Comparison of ENCODE assay signal across 9 mouse cellular contexts in the genomic region with DNA sequence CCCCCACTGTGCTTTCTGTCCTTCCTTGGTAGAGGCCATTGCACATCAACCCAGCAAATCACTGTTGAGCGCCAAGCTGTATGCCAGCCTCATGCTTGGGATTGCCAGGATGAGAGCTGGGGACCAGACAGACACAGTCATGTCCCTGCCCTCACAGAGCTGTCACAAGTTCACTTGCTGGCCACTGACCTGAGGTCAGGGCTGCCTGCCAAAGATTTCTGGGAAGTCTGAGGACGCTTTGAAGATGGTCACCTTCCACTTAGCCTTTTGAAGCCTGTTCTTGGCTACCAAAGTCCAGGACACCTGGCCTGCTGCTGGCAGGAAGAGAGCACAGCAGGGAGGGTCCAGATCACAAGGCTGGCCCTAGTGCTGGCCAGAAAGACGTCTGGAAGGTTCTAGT.
A peak's percentile ranks its signal among the peaks of the same experiment; 100 is the strongest.
DNase-seq lines count a peak whose midpoint lies in the region; ATAC-seq lines count a peak whose summit lies in the region.
"Had no signal": no experiment of that assay in that cellular context is flagged by ENCODE, and none has a peak within 500 bp of the region (broad histone marks: within the 10 kb centered on the region; RNA-seq: fewer than 3 reads in every experiment).

No protein-coding gene starts in this region.

- peaks cover 7% of the 10 kb centered on the region; the same call in 1 of the 2 replicates for H3K4me1 ChIP-seq in liver, embryonic 11.5 days (replicated peaks; ENCODE audit: control insufficient read depth, insufficient read depth, low read length)
- H3K4me1 ChIP-seq: liver, embryonic 15.5 days had no signal

- WGBS in liver, embryonic 11.5 days: 56% methylated on average over 3 of the region's 3 CpGs

- H3K9me3 ChIP-seq in liver, embryonic 11.5 days (ENCODE audit: control insufficient read depth, low read length): no peaks in the 10 kb centered on the region
- H3K9me3 ChIP-seq: liver, embryonic 15.5 days had no signal

- H3K27me3 ChIP-seq in liver, embryonic 11.5 days (replicated peaks; ENCODE audit: control insufficient read depth, insufficient read depth, low read length): no peaks in the 10 kb centered on the region; the same call in 1 of the 2 replicates
- H3K27me3 ChIP-seq: liver, embryonic 15.5 days had no signal

- no peak overlapping the region for H3K9ac ChIP-seq in liver, embryonic 11.5 days (ENCODE audit: low read depth, low read length)
- H3K9ac ChIP-seq: liver, embryonic 15.5 days had no signal

- no peak overlapping the region for H3K27ac ChIP-seq in liver, embryonic 11.5 days (ENCODE audit: low read depth, low read length)
- H3K27ac ChIP-seq: liver, embryonic 15.5 days had no signal

- H3K4me3 ChIP-seq in liver, embryonic 11.5 days (ENCODE audit: low read depth, low read length): no peak overlapping the region
- H3K4me3 ChIP-seq: liver, embryonic 15.5 days had no signal

- intact Hi-C loops in heart, postnatal 25 days (cut with DNase I): loop anchor here (5.0 kb wide), 1 partner anchor 81 kb away; no protein-coding TSS in a partner anchor

- DNase-seq in heart, adult 11 months: peak; percentile 97
- DNase-seq in heart, postnatal 25 days (ENCODE audit: low spot score): no peak
- peak; percentile 64 for DNase-seq in adrenal gland, postnatal 10 days
- DNase-seq in gastrocnemius, adult 18-20 months (ENCODE audit: low spot score): peak; percentile 95
- DNase-seq in kidney, adult 8-10 months: peak; percentile 89 to 92
- DNase-seq in spleen, postnatal 10 days (ENCODE audit: low spot score in 2 of 2): no peak
- DNase-seq in left cerebral cortex, adult 9 months (ENCODE audit: low spot score in 2 of 2): no peak
- DNase-seq in liver, embryonic 11.5 days (ENCODE audit: low spot score): no peak

- ATAC-seq in liver, embryonic 11.5 days (replicated peaks; ENCODE audit: low FRiP score): no peak

- H3K36me3 ChIP-seq in liver, embryonic 11.5 days (ENCODE audit: control insufficient read depth, insufficient read depth, low read length): no peaks in the 10 kb centered on the region
- H3K36me3 ChIP-seq: liver, embryonic 15.5 days had no signal

- no peak overlapping the region for H3K4me2 ChIP-seq in liver, embryonic 11.5 days
- H3K4me2 ChIP-seq: liver, embryonic 15.5 days had no signal

Comparison
In these comparisons a context has a peak if more than half of its experiments do, and no peak if none do; other contexts are left out.
1. DNase-seq: peak in heart, adult 11 months (single experiment), adrenal gland, postnatal 10 days (single experiment), gastrocnemius, adult 18-20 months (single experiment) and kidney, adult 8-10 months (2 of 2); none in heart, postnatal 25 days (single experiment), spleen, postnatal 10 days (0 of 2), left cerebral cortex, adult 9 months (0 of 2) and liver, embryonic 11.5 days (single experiment).